Mouse (Mus musculus): ENCODE measurements around the gene Spry1. TPM values are rescaled to one million over a fixed set of nuclear protein-coding genes. Genes with fewer than 3 reads are reported as not detected.

Gene Spry1
- total RNA-seq, 2 experiments from 2014 or later, result 25.1 to 31.4 TPM

DNA sequence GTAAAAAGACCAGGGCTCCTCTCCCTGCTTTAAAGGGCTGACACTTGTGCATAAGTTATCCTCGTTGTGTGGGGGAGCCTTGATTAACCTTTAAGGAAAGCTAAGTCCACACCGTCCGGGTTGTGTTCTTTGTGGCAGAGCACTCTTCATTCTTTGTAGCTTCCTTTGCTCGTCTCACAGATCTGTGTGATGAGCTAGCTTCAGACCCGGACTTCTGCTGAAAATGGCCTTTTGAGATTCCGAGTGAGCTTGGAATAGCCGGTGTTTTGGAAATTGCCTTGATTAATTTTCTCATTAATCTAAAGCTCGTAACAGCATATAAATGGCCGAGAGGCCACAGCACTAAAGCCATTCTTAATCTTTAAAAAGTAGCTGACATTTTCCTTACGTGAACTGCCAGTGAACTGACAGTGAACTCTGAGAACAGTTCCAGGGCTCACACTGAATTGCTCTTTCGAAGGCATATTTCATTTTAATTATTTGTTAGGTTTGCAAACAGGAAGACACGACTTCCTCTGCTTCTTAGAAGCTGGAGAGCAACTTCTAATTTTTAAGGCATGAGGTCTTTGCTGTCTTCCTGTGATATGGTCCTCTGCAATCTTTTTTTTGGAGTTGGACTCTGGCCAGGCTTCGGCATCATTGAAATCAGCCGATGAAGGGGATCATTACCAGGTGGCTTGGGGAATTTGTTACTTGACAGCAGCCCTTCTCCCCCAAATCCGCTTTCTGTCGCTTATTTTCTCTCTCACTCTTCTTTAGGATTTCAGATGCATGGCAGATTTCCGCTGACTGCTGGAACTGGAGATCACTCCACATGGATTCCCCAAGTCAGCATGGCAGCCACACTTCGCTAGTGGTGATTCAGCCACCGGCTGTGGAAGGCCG, 2.3 kb downstream of the Spry1 start:
- DNase-seq, result no peak

DNA sequence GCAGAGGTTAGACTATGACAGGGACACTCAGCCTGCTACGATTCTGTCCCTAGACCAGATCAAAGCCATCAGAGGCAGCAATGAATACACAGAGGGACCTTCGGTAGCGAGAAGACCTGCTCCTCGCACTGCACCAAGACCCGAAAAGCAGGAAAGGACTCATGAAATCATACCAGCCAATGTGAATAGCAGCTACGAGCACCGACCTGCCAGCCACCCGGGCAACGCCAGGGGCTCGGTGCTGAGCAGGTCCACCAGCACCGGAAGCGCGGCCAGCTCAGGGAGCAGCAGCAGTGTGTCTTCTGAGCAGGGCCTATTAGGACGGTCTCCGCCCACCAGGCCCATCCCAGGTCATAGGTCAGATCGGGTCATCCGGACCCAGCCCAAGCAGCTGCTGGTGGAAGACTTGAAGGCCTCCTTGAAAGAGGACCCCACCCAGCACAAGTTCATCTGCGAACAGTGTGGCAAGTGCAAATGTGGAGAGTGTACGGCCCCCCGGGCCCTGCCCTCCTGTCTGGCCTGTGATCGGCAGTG, 3.0 kb downstream of the Spry1 start:
- DNase-seq, result peak in 1 of 2 experiments; percentile 47

DNA sequence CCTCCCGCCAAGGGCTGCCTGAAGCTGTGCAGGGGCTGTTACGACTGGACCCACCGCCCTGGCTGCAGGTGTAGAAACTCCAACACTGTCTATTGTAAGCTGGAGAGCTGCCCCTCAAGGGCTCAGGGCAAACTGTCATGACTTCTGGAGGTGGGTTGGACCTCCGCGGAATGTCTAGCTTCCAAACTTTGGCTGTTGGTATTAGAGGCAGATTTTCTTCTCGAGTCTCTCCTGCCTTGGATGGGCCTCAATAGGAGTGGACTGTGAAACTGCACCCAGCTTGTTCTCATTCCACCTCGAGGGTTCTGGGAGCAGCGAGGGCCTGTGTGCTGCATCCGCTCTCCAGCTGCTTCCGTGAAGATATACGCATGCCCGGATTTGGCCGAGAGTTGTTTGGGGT, 3.7 kb downstream of the Spry1 start:
- DNase-seq, result no peak

DNA sequence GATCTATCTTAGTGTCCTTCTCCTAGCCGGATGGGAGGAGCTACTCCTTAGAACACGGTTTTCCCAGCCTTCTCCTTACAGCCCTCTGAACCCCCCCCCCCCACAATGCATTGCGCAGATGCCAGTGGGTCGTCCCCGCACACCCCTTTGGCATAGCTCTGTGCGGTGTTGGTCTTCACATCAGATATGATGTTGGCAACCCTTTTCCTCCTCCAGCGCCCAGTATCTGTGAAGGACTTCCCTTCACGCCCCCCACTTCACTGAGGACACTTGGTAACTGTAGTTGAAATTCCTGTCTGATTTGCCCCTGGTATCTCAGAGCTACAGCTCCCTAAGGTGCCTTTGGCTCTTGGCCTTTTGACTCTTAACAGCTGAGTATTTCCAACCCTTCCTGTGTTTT, 4.2 kb downstream of the Spry1 start:
- no peak for DNase-seq

DNA sequence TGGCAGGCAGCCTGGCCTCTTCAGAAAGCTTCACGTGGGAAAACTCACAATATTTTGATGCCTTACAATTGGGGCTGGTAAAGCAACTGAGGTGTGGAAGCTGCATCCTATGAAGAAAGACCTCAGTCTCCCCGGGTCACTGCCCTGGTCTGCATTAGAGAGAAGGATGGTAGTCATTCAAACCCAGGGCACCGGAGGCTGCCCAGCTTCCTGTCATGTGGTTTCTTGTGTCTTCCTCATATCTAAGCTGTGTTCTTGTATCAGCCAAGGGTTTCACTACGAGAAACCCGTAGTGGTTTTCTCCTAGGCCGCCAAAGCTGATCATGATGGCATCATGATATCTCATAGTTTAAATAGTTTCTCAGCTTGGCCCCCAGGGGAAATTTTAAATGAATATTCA, 5.3 kb downstream of the Spry1 start:
- DNase-seq, result no peak

DNA sequence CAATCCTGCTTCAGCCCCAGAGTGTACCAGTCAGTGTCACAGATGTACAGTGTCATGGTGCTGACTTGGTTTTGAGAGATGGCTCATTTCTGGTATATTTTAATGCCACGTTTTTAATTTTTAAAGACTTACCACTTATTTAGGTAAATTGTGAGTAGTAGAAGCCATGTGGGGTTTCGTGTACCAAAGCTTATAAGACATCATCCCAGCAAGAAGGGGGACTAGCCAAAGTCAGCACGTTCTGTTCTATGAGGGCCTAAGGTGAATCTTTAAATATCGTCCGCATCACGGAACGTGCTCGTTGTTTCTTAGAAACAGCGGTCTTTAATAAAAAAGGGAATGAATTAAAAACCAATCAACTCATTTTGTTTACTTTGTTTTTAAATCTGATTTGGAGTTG, 6.5 kb downstream of the Spry1 start:
- no peak for DNase-seq

DNA sequence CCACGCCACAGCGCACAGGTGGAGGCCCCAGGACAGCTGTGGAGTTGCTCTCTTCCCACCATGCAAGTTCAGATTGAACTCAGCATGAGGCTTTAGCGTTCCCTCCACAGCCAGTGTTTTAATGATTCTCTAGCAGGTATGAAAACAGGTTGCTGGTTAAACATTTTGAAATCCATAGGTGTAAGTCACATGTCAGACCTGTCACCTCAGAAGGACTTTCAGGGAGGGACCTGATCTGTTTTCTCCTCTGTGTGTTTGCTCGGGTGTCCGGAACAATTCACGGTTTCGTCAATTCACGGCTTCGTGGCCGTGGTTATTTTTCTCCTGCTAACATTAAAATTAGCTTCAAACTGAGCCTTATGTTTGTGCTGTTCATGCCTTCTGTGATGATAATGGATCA, 7.5 kb downstream of the Spry1 start:
- no peak for DNase-seq

DNA sequence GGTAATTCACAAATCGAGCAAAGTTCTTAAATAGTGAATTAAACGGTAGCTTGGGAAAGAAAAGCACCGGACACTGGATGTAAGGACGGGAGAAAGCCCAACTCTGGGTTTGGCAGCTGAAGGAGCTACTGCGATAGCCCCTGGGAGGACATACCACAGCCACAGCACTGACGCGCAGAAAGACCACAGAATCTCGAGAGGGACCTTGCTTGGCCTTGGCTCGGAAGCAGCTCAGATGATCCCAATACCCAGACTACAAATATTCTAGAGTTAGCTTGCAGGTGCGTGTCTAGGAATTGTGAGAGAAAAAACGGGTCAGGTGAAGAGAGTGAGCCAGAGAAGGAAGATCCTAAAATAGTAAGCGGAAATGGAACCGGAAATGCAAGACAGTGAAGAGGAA, 8.5 kb downstream of the Spry1 start:
- DNase-seq, result no peak

DNA sequence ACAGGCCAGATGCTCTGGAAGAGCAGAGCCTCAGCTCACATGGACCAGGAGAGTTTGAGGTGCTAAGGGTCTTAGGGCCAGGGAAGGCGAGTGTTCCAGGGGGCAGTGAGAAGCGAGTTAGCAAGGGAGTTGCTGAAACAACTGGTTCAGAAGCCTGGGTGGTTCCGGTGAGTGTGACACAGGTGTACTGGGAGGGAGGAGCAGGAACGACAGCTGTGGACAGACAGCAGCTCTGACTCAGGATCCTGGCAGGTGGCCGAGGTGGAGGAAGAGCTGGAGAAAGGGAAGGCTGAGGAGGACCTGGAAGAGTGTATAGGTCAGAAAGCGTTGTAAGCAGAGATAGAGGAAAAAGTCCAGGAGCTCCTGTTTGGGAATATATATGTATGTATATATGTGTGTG, 9.5 kb downstream of the Spry1 start:
- DNase-seq, result no peak

DNA sequence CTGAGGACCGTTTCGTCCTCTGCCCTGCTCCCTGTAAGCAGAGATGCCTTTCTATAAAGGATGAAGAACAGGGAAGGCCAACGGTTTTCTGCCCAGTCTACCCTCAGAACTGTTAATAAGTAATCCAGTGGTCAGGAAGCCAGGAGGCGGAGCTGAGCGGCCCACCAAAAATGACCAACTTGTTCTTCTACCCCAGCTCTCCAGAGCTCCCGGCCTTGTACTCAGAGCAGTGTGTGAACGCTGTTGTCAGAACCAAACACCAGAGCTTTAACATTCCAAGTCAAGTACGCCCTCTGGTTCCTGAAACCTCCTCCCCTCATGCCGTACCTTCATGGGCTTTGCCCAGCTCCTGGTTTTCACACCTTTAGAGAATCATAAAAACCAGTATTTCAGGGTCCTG, 12.8 kb downstream of the Spry1 start:
- no peak for DNase-seq

DNA sequence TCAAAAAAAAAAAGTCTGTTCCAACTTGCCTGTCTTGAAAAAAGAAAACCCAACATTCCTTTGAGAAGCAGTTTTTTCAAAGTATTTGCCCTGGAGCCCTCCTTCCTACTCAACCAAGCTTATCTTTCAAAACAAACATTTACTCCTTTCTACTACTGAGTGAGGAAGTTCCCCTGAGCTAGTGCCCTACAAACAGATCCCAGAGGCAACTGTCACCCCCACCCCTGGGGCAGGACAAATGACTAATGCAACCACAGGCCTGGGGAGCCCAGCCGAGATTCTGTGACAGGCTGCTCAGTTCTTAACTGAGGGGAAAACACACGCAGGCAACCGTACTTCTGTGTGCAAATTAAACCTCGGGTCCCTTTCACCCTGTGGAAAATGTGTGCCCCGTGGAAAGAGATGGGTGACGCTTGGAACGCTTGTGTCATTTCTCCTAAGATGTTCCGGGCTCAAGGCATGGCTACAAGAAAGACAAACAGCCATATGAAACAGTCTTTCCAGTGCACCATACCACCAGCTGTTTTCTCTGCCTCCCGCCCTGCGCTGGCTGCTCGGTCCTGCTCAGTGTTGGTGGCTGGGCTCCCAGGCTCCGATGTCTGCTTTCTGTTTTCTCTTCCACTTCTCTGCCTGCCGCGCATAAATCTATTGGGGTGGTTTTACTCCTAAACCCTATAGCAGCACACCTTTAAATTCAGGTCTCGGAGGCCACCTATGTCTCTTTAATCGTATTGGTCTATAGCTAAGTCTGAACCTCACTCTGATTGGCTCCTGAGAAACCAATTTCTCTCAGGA, 14.4 kb downstream of the Spry1 start:
- peak; percentile 46 to 69 for DNase-seq

DNA sequence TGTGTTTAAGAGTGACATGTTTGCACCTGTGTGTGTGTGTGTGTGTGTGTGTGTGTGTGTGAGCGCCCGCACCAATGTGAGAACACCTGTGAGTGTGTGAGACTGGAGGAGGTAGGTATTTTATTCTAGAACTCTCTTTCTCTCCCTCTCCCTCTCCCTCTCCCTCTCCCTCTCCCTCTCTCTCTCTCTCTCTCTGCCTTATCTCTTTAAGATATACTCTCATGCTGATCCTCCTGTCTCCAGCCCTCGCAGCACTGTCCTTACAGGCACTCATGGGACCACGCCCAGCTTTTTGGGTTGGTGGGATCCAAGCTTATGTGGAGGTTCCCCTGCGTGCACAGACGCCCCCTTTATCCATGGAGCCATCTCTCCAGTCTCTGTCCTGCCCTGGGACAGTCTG, 15.0 kb downstream of the Spry1 start:
- no peak for DNase-seq

DNA sequence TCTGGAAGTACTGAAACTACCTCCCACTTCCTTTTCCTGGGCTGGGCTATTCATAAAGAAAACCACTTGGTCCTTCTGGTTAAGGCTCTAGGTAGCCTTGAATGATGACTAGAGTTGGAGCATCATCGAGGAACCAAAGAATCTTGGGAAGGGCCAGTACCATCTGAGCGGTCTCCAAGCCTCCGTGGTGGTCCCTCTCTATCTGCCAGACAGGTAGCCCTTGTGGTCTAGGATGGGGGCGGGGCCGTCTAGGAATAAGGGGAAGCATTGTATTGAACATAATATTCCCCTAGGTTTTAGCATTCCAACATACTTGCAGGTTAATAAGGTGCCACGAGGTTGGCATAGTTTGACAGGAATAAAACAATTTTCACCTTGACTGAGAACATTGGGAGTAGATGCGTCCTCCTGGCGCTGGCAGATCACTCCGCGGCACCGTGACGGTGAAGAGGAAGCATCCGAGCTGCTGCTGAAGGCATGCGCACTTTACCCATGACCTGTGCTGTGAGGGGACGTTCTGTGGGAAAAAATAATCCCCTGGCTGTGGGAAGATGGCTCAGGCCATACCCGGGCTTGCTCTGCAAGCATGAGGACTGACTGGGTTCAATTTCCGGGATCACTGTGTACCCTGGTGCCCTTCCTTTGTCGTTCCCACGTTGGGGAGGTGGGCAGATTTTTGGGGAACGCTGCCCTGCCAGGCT, 16.3 kb downstream of the Spry1 start:
- DNase-seq, result no peak

DNA sequence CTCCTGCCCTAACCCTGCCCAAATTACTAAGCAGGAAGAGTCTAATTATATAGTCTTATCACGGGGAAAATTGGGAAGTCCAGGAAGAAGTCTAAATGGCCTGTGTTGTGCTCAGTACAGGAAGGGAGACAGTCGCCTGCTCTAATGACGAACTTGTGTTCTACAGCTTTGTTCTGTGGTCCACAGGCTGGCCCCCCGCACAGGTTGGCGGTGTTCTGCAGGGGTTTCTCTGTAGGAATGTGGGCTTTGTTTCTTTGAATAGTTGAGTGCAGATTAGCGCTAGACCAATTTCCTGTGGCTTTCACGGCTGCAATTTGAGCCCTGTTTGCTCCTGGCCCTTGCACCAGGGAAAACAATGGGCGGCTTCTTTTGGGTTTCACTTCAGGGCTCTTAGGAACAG, 17.3 kb downstream of the Spry1 start:
- no peak for DNase-seq

DNA sequence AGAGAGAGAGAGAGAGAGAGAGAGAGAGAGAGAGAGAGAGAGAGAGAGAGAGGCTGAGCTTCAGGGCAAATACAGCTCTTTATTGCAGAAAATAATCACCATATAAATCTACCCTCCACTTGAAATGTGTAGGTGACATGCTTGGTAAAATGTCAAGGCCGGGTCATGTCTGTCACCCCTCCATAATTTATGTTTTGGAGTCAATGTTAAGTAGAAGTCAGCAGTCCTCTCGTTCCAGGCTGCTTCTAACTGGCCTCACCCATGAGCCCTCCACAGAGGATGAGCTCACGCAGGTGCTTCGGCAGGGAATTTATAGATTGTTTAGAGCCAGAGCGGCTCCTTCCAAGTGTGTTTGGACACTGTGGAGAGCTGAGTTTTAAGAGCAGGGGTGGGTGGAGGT, 18.4 kb downstream of the Spry1 start:
- no peak for DNase-seq

DNA sequence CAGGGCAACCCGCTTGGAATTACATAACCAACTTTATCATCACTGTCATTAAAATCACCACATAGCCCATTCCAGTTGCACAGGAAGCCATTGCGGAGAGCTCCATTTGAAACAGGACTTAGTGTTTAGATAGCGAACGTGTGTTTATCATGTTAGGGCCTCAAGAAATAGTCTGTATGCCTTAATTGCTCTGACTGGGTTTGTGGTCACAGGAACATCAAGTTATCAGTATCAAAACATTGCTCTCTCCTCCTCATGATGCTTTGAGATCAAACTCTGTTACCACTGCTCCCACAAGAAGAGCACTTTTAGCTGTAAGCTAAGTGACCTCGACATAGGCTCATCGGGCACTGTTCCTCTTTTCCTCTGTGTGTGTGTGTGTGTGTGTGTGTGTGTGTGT, 19.9 kb downstream of the Spry1 start:
- no peak for DNase-seq

DNA sequence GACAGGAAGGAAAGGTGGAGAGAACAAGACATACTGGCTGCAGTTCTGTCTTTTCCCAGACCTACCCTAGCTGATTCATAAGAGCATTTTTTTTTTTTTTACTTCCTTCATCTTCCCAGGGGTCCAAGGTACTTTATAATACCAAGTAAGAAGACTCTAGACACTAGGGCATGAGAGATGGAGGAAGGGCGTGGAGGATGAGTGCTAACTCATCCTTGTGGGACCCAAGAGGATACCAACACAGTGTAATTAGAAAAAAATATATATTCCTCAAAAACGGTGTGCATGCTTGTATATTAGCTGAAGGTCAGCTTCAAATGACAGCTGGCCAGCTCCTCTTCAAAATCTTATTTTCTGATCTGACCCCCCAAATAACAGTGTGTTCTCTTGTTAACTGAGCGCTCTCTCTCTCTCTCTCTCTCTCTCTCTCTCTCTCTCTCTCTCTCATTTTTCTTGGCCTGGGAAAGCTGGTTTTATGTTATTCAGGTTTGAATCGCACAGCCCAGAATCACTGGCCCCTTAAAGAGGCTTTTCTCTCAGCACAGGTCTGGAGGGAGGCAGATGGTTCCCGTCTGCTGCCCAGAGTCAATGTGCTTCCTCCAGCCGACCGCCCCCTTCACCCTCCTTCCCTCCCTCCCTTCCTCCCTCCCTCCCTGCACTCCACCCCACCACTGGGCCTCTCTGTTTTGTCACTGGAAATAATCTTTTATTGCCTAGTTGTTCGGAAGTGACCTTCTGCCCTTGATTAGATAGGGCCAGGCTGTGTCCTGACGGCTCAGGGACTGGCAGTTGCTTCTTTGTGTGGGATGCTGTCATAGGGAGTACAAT, 26.8 kb downstream of the Spry1 start:
- DNase-seq, result peak in 1 of 2 experiments; percentile 32

DNA sequence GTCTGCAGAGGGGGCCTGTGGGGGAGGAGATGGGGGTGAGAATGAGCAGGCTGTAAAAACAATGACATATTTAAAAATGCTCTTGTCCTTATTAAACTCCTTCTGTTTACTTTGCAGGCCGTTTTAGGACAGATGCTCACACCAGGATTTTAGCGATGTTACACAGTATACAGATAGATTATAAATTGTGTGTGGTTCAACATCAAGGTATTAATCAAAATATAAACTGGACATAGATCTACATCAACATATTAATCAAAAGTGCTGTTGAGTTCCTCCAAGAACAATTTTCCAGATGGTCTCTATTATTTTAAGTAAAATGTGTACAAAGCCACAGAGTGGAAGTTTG, 27.3 kb downstream of the Spry1 start:
- DNase-seq, result no peak

DNA sequence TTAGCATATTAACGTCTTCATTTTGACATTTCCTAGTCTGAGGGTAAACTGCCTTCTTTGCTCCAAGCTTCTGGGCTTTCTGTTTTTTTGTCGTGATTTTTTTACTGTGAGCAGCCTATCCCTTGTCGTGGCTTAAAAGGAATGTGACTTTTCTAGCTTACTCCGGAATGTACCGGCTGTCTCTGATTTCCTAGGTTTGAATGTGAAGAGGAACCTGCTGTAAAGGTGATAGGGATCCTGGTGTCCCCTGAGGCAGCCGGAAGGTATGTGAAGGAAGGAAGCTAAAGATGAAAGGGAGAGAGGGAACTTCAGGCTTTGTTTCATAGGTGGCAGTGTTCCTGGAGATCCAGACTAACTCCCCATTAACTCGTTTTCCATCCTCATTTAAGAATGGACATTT, 28.0 kb downstream of the Spry1 start:
- DNase-seq, result no peak

DNA sequence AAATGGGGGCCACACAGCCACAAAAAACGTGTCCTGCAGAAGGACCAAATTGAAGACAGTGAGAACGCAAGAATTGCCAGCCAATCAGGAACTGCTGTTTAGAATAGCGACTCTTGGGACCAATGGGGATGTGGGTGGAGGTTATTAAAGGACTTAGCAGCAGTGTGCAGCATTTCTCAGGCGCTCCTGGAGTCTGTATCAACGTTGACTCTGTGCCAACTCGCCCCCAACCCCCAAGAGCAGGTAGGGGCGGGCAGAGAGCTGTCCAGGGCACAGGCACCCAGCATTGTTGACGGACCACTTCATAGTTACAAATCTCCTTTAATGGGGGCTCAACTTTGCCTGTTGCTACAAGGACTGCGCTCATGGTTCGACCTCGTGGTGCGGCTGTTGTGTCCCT, 28.9 kb downstream of the Spry1 start:
- DNase-seq, result no peak

DNA sequence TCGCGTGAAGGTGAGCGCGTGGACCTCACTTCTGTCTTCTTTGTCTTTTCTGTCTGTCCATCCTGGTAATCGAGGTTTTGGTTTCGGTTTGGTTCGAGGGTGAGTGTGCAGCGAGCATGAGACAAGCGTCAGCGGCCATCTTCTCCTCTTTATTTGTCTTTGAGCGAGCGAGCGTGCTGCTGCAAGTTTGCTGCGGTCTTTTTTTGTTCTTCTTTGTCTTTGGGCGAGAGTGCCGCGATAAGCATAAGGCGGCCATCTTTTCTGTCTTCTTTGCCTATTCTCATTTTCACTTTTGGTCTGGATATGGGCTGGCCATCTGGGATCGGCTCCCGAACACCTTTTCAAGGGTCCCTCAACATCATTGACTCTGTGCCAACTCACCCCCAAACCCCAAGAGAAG, 29.4 kb downstream of the Spry1 start:
- DNase-seq, result no peak

Data from adrenal gland, postnatal 36 days (tissue).